Mouse (Mus musculus) right cerebral cortex, postnatal 14 days (tissue): ENCODE results near the gene Kcnk4.

Source experiments
- DNase-seq: peaks from one replicate; pipeline ENCODE4 v3.0.0; 2022

The Kcnk4 gene

GRCm38 (mm10) chr19:6936299-6936698 lies 2.0 kb upstream of the Kcnk4 start:
- DNase-seq, result no peak

- peak; percentile 65 for DNase-seq
Measured at GRCm38 (mm10) chr19:6933436-6934194, 700 bp downstream of the Kcnk4 start.

- DNase-seq, result no peak
Measured at GRCm38 (mm10) chr19:6933102-6933435, 1.2 kb downstream of the Kcnk4 start.

- no peak for DNase-seq
Measured at GRCm38 (mm10) chr19:6932018-6932417, 2.3 kb downstream of the Kcnk4 start.

GRCm38 (mm10) chr19:6931002-6931401 lies 3.3 kb downstream of the Kcnk4 start:
- DNase-seq, result no peak

- no peak for DNase-seq
Measured at GRCm38 (mm10) chr19:6928080-6928479, 6.2 kb downstream of the Kcnk4 start.

GRCm38 (mm10) chr19:6926559-6927255 lies 7.6 kb downstream of the Kcnk4 start:
- DNase-seq, result no peak

- no peak for DNase-seq
Measured at GRCm38 (mm10) chr19:6925611-6926329, 8.5 kb downstream of the Kcnk4 start.

- no peak for DNase-seq
Measured at GRCm38 (mm10) chr19:6925307-6925573, 9.1 kb downstream of the Kcnk4 start, which contains the start of gene Catsperz. Catsperz (minus strand) TSS chr19:6925380.

GRCm38 (mm10) chr19:6924461-6925306 lies 9.6 kb downstream of the Kcnk4 start:
- peak; percentile 90 for DNase-seq

GRCm38 (mm10) chr19:6922901-6923735 lies 11.2 kb downstream of the Kcnk4 start:
- DNase-seq, result no peak

- DNase-seq, result peak; percentile 100
Measured at GRCm38 (mm10) chr19:6921647-6922567, 12.4 kb downstream of the Kcnk4 start, which contains the start of gene Esrra. Esrra (minus strand) TSS chr19:6921813.

- DNase-seq, result peak; percentile 52
Measured at GRCm38 (mm10) chr19:6920741-6921636, 13.3 kb downstream of the Kcnk4 start.

GRCm38 (mm10) chr19:6919876-6920740 lies 14.2 kb downstream of the Kcnk4 start:
- DNase-seq, result no peak

GRCm38 (mm10) chr19:6919431-6919830 lies 14.9 kb downstream of the Kcnk4 start:
- no peak for DNase-seq

- no peak for DNase-seq
Measured at GRCm38 (mm10) chr19:6918321-6918720, 16.0 kb downstream of the Kcnk4 start.

GRCm38 (mm10) chr19:6916496-6916895 lies 17.8 kb downstream of the Kcnk4 start:
- no peak for DNase-seq

GRCm38 (mm10) chr19:6915276-6915675 lies 19.0 kb downstream of the Kcnk4 start:
- DNase-seq, result no peak

- no peak for DNase-seq
Measured at GRCm38 (mm10) chr19:6914540-6914939, 19.8 kb downstream of the Kcnk4 start.
